Mouse (Mus musculus): ENCODE results near the gene Wfdc1.

DNA sequence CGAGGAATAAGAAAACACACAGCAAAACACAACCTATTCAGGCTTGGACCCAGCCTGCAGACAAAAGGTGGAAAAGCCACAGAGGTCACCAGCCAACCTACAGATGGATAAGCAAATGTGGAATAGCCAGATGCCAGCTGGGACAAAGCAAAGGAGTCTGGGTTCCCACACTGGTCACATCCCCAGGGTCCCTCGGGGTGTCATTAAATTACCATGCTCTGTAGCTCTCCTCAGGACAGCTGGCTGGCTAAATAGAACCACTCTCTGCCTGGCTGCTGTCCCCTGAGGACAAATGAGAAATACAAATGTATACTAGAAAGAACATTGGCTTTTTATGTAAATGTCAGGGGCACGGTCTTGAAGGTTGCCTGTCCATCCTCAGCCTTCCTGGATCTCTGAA is 35.3 kb upstream of the Wfdc1 start:
- TF ChIP-seq POLR2A (IDR thresholded peaks at IDR 0.05; ENCODE audit: control insufficient read depth, low read depth, low read length) (no peak), CTCF (IDR thresholded peaks at IDR 0.05; ENCODE audit: control insufficient read depth, insufficient read depth, insufficient replicate concordance, low read depth, low read length) (no peak)
